Mouse (Mus musculus): ENCODE measurements around the gene Olfr70. TPM values are rescaled to one million over a fixed set of nuclear protein-coding genes. Genes with fewer than 3 reads are reported as not detected.

Olfr70 gene
- polyA plus RNA-seq, 1 experiment from 2014 or later = not detected

DNA sequence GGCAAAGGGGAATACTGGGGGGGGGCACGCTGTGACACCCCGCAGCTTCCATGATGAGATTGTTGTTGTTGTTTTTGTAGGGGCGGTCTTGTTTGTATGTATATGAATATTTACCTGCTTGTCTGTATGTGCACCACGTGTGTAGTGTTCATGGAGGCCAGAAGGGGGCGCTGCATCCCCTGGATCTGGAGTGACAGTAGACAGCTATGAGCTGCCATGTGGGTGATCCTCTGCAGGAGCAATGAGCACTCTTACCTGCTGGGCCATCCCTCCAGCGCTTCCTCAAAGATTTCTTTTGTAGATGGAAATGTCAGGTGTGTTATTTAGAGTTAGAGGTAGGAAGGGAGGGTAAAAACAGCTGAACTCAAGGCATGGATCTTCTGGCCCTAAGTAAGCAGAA is 2.8 kb upstream of the Olfr70 start:
- H3K4me2 ChIP-seq (ENCODE audit: low read depth, low read length) = no peak overlapping the region
- ATAC-seq (no peak), DNase-seq (no peak)
- no peaks in the 10 kb centered on the region for H3K27me3 ChIP-seq (ENCODE audit: insufficient read depth, low read length)
- TF ChIP-seq EP300 (IDR thresholded peaks at IDR 0.05; ENCODE audit: low read depth) (no peak), CTCF (IDR thresholded peaks at IDR 0.05; ENCODE audit: low read depth) (peak; percentile 62)
- H3K9ac ChIP-seq (replicated peaks) = no peak overlapping the region
- no peaks in the 10 kb centered on the region for H3K9me3 ChIP-seq (ENCODE audit: low read length)
- no peak overlapping the region for H3K4me3 ChIP-seq (ENCODE audit: low read depth, low read length)
- no peak overlapping the region for H3K27ac ChIP-seq (ENCODE audit: low read depth)
- H3K36me3 ChIP-seq (replicated peaks; ENCODE audit: insufficient read depth, low read length) = no peaks in the 10 kb centered on the region
- H3K4me1 ChIP-seq (ENCODE audit: insufficient read depth) = no peaks in the 10 kb centered on the region
- 77% methylated on average over 6 of the region's 6 CpGs for WGBS (ENCODE audit: insufficient replicate concordance)

DNA sequence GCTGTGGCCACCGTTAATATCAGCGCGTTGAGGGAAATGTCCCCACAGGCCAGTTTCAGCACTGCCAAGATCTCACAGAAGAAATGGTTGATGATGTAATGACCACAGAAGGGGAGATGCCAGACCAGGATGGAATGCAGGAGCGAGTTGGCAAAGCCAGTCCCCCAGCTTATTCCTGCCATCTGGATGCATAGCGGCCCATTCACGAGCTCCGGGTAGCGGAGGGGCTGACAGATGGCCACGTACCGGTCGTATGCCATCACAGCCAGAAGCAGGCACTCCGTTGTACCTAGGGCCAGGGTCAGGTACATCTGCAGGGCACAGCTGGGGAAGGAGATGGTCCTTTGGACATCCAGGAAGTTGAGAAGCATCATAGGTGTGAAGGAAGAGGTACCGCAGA is 4.0 kb downstream of the Olfr70 start:
- no peaks in the 10 kb centered on the region for H3K9me3 ChIP-seq (ENCODE audit: low read length)
- DNase-seq (no peak), ATAC-seq (no peak)
- H3K4me1 ChIP-seq (ENCODE audit: insufficient read depth) = peaks cover 11% of the 10 kb centered on the region
- no peak overlapping the region for H3K27ac ChIP-seq (ENCODE audit: low read depth)
- no peaks in the 10 kb centered on the region for H3K27me3 ChIP-seq (ENCODE audit: insufficient read depth, low read length)
- H3K4me2 ChIP-seq (ENCODE audit: low read depth, low read length) = no peak overlapping the region
- H3K4me3 ChIP-seq (ENCODE audit: low read depth, low read length) = no peak overlapping the region
- 84% methylated on average over 13 of the region's 13 CpGs for WGBS (ENCODE audit: insufficient replicate concordance)
- TF ChIP-seq EP300 (IDR thresholded peaks at IDR 0.05; ENCODE audit: low read depth) (no peak), CTCF (IDR thresholded peaks at IDR 0.05; ENCODE audit: low read depth) (no peak)
- no peak overlapping the region for H3K9ac ChIP-seq (replicated peaks)
- H3K36me3 ChIP-seq (replicated peaks; ENCODE audit: insufficient read depth, low read length) = no peaks in the 10 kb centered on the region

DNA sequence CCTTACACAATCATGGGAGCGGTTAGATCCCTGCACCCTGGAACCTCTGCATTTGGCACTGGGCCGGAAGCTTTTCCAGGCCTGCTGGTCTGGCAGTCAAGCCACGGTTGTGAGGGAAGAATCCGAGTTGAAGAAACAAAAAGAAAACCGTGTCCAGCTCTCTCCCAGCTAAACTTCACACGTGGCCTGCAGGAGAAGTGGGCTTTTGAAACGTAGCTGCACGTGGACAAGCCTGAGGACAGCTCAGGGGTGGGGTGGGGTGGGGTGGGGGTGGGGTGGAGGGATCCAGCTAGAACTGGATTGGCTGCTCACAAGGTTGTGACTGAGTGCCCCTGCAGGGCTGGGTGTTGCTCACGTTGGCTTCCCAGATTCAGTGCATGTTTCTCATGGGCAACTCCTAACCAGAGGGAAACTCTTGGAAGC is 5.3 kb downstream of the Olfr70 start:
- DNase-seq (no peak), ATAC-seq (no peak)
- no peak overlapping the region for H3K4me2 ChIP-seq (ENCODE audit: low read depth, low read length)
- H3K27me3 ChIP-seq (ENCODE audit: insufficient read depth, low read length) = no peaks in the 10 kb centered on the region
- H3K27ac ChIP-seq (ENCODE audit: low read depth) = no peak overlapping the region
- TF ChIP-seq EP300 (IDR thresholded peaks at IDR 0.05; ENCODE audit: low read depth) = no peak
- no peak for TF ChIP-seq CTCF (IDR thresholded peaks at IDR 0.05; ENCODE audit: low read depth)
- no peak overlapping the region for H3K4me3 ChIP-seq (ENCODE audit: low read depth, low read length)
- 33% methylated on average over 9 of the region's 9 CpGs for WGBS (ENCODE audit: insufficient replicate concordance)
- peaks cover 11% of the 10 kb centered on the region for H3K4me1 ChIP-seq (ENCODE audit: insufficient read depth)
- no peak overlapping the region for H3K9ac ChIP-seq (replicated peaks)
- no peaks in the 10 kb centered on the region for H3K9me3 ChIP-seq (ENCODE audit: low read length)
- no peaks in the 10 kb centered on the region for H3K36me3 ChIP-seq (replicated peaks; ENCODE audit: insufficient read depth, low read length)

DNA sequence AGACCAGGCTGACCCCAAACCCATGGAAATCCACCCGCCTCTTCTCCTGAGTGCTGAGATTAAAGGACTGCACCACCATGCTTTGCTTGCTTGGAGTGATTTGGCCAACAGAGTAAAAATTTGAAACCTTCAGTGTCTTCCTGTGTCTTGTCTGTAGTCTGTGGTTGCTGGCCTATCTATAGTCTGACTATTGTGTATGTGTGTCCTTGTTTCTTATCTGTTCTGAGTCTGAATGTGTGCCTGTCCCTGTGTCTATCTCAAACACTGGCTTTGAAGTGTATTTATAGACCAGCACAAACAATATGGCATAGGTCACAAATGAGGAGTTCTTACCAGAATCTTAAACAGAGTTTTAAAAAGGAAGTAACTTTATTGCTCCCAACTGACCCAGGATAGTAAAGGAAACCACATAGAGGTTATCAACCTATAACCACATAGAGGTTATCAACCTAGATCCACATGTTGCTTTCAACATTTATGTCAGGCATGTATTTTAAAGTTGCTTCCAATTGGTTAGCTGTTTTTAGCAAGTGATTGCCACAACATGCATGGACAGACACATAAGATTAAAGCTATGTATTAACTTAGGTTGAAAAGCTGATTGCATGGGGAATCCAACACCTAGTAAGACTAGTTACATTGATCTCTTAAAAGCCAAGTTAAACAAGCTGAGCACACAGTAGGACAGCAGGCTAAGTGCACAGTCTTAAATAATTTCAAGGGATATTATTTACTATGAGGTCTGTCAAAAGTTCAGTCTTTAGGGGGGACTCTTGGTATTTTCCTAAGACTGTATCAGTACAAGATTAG is 6.0 kb downstream of the Olfr70 start:
- no peak overlapping the region for H3K9ac ChIP-seq (replicated peaks)
- H3K4me2 ChIP-seq (ENCODE audit: low read depth, low read length) = no peak overlapping the region
- no peak overlapping the region for H3K27ac ChIP-seq (ENCODE audit: low read depth)
- 43% methylated on average over 1 of the region's 1 CpGs for WGBS (ENCODE audit: insufficient replicate concordance)
- H3K4me1 ChIP-seq (ENCODE audit: insufficient read depth) = peaks cover 11% of the 10 kb centered on the region
- TF ChIP-seq CTCF (IDR thresholded peaks at IDR 0.05; ENCODE audit: low read depth) (no peak), EP300 (IDR thresholded peaks at IDR 0.05; ENCODE audit: low read depth) (no peak)
- H3K36me3 ChIP-seq (replicated peaks; ENCODE audit: insufficient read depth, low read length) = no peaks in the 10 kb centered on the region
- no peaks in the 10 kb centered on the region for H3K9me3 ChIP-seq (ENCODE audit: low read length)
- ATAC-seq = 0 out of 2 replicates have a peak, but pooled peaks have one; percentile 21
- no peak overlapping the region for H3K4me3 ChIP-seq (ENCODE audit: low read depth, low read length)
- DNase-seq = no peak
- H3K27me3 ChIP-seq (ENCODE audit: insufficient read depth, low read length) = no peaks in the 10 kb centered on the region

DNA sequence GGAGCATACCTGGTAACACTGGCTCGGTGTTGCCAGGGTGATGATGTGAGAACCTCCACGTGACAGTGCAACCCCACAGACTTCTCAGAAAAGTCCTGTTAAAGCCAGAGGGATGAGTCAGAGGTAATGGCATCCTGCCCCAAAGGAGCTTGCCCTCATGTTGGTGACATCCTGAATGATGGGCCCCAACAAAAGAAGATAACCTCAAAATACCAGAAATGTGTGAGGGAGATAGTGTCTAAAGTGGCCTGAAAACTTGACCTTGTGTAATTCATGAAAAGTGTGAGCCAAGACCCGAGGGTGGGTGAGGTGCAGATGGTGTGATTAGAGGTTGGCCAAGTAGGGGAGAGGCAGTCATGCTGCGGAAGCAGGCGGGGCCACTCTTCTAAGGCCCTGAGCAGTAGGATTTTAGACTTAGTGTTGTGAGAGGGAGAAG is 6.8 kb downstream of the Olfr70 start:
- H3K4me1 ChIP-seq (ENCODE audit: insufficient read depth) = peaks cover 11% of the 10 kb centered on the region
- H3K9ac ChIP-seq (replicated peaks) = no peak overlapping the region
- ATAC-seq (no peak), DNase-seq (no peak)
- H3K36me3 ChIP-seq (replicated peaks; ENCODE audit: insufficient read depth, low read length) = no peaks in the 10 kb centered on the region
- no peak overlapping the region for H3K4me3 ChIP-seq (ENCODE audit: low read depth, low read length)
- WGBS (ENCODE audit: insufficient replicate concordance) = 42% methylated on average over 5 of the region's 5 CpGs
- H3K4me2 ChIP-seq (ENCODE audit: low read depth, low read length) = no peak overlapping the region
- H3K9me3 ChIP-seq (ENCODE audit: low read length) = no peaks in the 10 kb centered on the region
- no peak for TF ChIP-seq EP300 (IDR thresholded peaks at IDR 0.05; ENCODE audit: low read depth)
- TF ChIP-seq CTCF (IDR thresholded peaks at IDR 0.05; ENCODE audit: low read depth) = no peak
- H3K27ac ChIP-seq (ENCODE audit: low read depth) = no peak overlapping the region
- H3K27me3 ChIP-seq (ENCODE audit: insufficient read depth, low read length) = no peaks in the 10 kb centered on the region

DNA sequence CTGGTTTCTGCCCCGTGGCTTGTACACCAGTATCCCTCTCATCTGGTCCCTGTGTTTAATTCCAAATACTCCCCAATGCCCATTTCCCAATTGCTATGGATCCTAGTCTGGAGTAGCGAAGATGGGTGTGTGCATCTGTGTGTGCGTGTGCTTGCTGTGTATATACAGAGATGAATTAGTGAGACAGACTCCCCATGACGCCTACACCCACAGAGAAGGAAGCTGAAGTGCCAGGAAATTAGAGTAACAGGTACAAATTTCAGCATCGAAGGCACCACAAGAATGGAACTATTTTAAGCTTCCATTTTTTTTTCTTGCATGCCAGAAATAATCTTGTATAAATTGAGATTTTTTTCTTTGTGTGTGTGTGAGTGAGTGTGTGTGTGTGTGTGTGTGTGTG is 9.6 kb downstream of the Olfr70 start:
- Histone ChIP-seq H3K27me3 (ENCODE audit: insufficient read depth, low read length) (no peaks in the 10 kb centered on the region), H3K9me3 (ENCODE audit: low read length) (no peaks in the 10 kb centered on the region), H3K4me3 (ENCODE audit: low read depth, low read length) (no peak overlapping the region), H3K27ac (ENCODE audit: low read depth) (no peak overlapping the region), H3K4me2 (ENCODE audit: low read depth, low read length) (no peak overlapping the region), H3K4me1 (ENCODE audit: insufficient read depth) (peaks cover 11% of the 10 kb centered on the region), H3K36me3 (replicated peaks; ENCODE audit: insufficient read depth, low read length) (no peaks in the 10 kb centered on the region), H3K9ac (replicated peaks) (no peak overlapping the region)
- DNase-seq (no peak), ATAC-seq (no peak)
- 59% methylated on average over 5 of the region's 5 CpGs for WGBS (ENCODE audit: insufficient replicate concordance)
- TF ChIP-seq EP300 (IDR thresholded peaks at IDR 0.05; ENCODE audit: low read depth) (no peak), CTCF (IDR thresholded peaks at IDR 0.05; ENCODE audit: low read depth) (no peak)
